Mouse (Mus musculus): ENCODE results near the gene Syt3.

Syt3 gene

GRCm38 (mm10) chr7:44405346-44406014 lies 21.6 kb downstream of the Syt3 start:
- DNase-seq (ENCODE audit: low spot score), result peak; percentile 90

GRCm38 (mm10) chr7:44406015-44406355 lies 22.1 kb downstream of the Syt3 start:
- DNase-seq (ENCODE audit: low spot score), result no peak

GRCm38 (mm10) chr7:44411144-44411543 lies 27.2 kb downstream of the Syt3 start:
- no peak for DNase-seq (ENCODE audit: low spot score)

GRCm38 (mm10) chr7:44413307-44413706 lies 29.4 kb downstream of the Syt3 start:
- DNase-seq (ENCODE audit: low spot score), result no peak

- no peak for DNase-seq (ENCODE audit: low spot score)
Measured at GRCm38 (mm10) chr7:44427666-44428065, 43.8 kb downstream of the Syt3 start.

GRCm38 (mm10) chr7:44428171-44428950 lies 44.5 kb downstream of the Syt3 start:
- no peak for DNase-seq (ENCODE audit: low spot score)

- DNase-seq (ENCODE audit: low spot score), result no peak
Measured at GRCm38 (mm10) chr7:44428968-44429521, 45.1 kb downstream of the Syt3 start, which contains the start of gene Lrrc4b. Gene Lrrc4b (plus strand): TSS chr7:44429018.

GRCm38 (mm10) chr7:44429534-44430488 lies 45.9 kb downstream of the Syt3 start:
- DNase-seq (ENCODE audit: low spot score), result no peak

GRCm38 (mm10) chr7:44432550-44432949 lies 48.6 kb downstream of the Syt3 start:
- DNase-seq (ENCODE audit: low spot score), result no peak

- DNase-seq (ENCODE audit: low spot score), result no peak
Measured at GRCm38 (mm10) chr7:44433371-44433770, 49.5 kb downstream of the Syt3 start.

GRCm38 (mm10) chr7:44434089-44434488 lies 50.2 kb downstream of the Syt3 start:
- DNase-seq (ENCODE audit: low spot score), result no peak

GRCm38 (mm10) chr7:44435796-44436195 lies 51.9 kb downstream of the Syt3 start:
- no peak for DNase-seq (ENCODE audit: low spot score)

GRCm38 (mm10) chr7:44436267-44436666 lies 52.4 kb downstream of the Syt3 start:
- no peak for DNase-seq (ENCODE audit: low spot score)

- no peak for DNase-seq (ENCODE audit: low spot score)
Measured at GRCm38 (mm10) chr7:44437188-44437587, 53.3 kb downstream of the Syt3 start.

GRCm38 (mm10) chr7:44437933-44438332 lies 54.0 kb downstream of the Syt3 start:
- no peak for DNase-seq (ENCODE audit: low spot score)

- DNase-seq (ENCODE audit: low spot score), result no peak
Measured at GRCm38 (mm10) chr7:44439696-44440095, 55.8 kb downstream of the Syt3 start.

GRCm38 (mm10) chr7:44440479-44440878 lies 56.6 kb downstream of the Syt3 start:
- no peak for DNase-seq (ENCODE audit: low spot score)

- no peak for DNase-seq (ENCODE audit: low spot score)
Measured at GRCm38 (mm10) chr7:44441180-44441579, 57.3 kb downstream of the Syt3 start.

GRCm38 (mm10) chr7:44441648-44442109 lies 57.8 kb downstream of the Syt3 start:
- no peak for DNase-seq (ENCODE audit: low spot score)

GRCm38 (mm10) chr7:44442407-44442821 lies 58.5 kb downstream of the Syt3 start:
- DNase-seq (ENCODE audit: low spot score), result no peak

- DNase-seq (ENCODE audit: low spot score), result no peak
Measured at GRCm38 (mm10) chr7:44443268-44444173, 59.6 kb downstream of the Syt3 start.

Data from ovary, adult 18-20 months (tissue).